Mouse (Mus musculus) megakaryocyte, embryonic 14.5 days (primary cell): ENCODE measurements around the gene Pfkfb2.

Source experiments
- FLI1 ChIP-seq: IDR thresholded peaks from 2 replicates; pipeline ENCODE4 v1.6.1; 2012; ENCODE audit warnings: low read length, inconsistent platforms, mixed read lengths
- GATA1 ChIP-seq: IDR thresholded peaks from 3 replicates; pipeline ENCODE4 v1.6.1; 2012; ENCODE audit warnings: mixed read lengths, low read length, inconsistent platforms, borderline replicate concordance

- TF ChIP-seq GATA1 (no peak), FLI1 (no peak)
Observed at GRCm38 (mm10) chr1:130729153-130729552, at the start of gene Pfkfb2.
